Mouse (Mus musculus) ES-E14 (cell line): ENCODE results near the gene Dixdc1.

Experiments used
- HCFC1 ChIP-seq: IDR thresholded peaks from 2 replicates; pipeline ENCODE4 v1.6.1; 2012; ENCODE audit warnings: low read length, inconsistent platforms, borderline replicate concordance; ENCODE audit not compliant: insufficient read depth
- MAFK ChIP-seq: IDR thresholded peaks from 2 replicates; pipeline ENCODE4 v1.6.1; 2014; ENCODE audit warnings: mild to moderate bottlenecking, low read depth, low read length, inconsistent platforms; ENCODE audit not compliant: insufficient read depth
- ZC3H11A ChIP-seq: IDR thresholded peaks from 2 replicates; pipeline ENCODE4 v1.6.1; 2012; ENCODE audit warnings: low read depth, mild to moderate bottlenecking, inconsistent platforms, low read length, borderline replicate concordance
- ZNF384 ChIP-seq: IDR thresholded peaks from 2 replicates; pipeline ENCODE4 v1.6.1; 2012; ENCODE audit warnings: low read depth, low read length, inconsistent platforms

DNA sequence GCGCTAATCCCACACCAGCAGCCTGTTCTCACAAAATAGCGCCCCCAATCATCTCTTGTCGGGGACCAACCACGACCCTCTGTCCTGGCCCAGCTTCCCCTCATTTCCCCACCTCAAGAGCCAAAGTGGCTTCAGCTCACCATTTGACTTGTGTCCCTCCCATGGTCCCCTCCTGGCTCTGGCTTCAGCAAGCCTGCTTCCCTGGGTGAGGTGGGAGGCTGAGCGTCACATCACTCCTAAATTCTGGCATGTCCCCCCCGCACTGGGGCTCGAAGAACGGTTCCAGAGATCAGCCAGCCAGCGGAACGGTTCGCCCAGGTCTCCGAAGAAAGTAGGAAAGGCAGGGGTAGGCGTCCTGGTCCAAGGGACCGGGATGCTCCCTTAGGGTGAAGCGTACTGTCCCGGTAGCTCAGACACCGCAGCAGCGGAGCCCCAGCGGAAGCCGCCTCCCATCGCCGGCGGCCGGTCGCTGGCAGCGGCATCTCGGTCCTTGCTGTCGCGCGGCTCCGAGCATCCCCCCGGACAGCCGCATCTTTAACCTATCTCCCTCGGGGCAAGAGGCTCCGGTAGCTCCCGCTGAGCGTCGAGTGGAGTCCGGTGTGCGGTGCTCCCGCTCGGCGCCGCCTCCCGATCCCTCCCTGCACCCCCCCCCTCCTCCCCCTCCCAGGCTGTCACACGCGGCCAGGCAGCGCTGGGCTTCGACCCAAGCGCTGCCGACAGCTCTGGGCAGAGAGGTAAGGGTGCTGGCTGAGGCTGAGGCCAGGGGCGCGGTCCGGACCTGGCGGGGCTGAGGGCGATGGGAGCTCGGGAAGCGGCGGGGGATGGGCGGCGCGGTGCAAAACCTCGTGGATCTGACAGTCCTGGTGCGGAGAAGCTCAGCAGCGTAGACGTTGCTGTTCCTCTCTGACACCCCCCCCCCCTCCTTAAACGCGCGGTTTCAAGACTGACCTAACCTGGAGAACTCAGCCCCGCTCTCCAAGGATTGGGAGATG, 40.6 kb downstream of the Dixdc1 start:
- no peak for TF ChIP-seq HCFC1
- no peak for TF ChIP-seq ZNF384
- no peak for TF ChIP-seq MAFK
- no peak for TF ChIP-seq ZC3H11A
